Mouse (Mus musculus) left cerebral cortex, postnatal 10 days (tissue): ENCODE data around the gene Prss40. TPM values are rescaled to one million over a fixed set of nuclear protein-coding genes. Genes with fewer than 3 reads are reported as not detected.
"Not testable (repeated sequence)": the region's sequence is repeated elsewhere in the genome, so short reads cannot be mapped to it uniquely, and the experiment has no call there.

Experiments
- DNase-seq, 2 experiments: peaks; one replicate each; pipeline ENCODE4 v3.0.0; 2021 to 2022; ENCODE audit warnings: low spot score in 2 of 2, mixed read lengths in 1 of 2; ENCODE audit errors: extremely low spot score in 1 of 2
- intact Hi-C: fragments of 180-260 bp; cut with DNase I; formaldehyde crosslinking; loops from one replicate; pipeline ENCODE4 v1.15.1; 2025
- total RNA-seq, 2 experiments: library from RNA; stranded (reverse); gene quantifications; 2 replicates each; pipeline ENCODE4 v1.2.3; 2021

The Prss40 gene
- total RNA-seq, 2 experiments from 2014 or later: not detected

GRCm38 (mm10) chr1:34547074-34547473, 13.7 kb downstream of the Prss40 start:
- intact Hi-C loops: no loop called here
- DNase-seq: no peak

- intact Hi-C loops: no loop called here
- DNase-seq: no peak
These were observed 23.8 kb downstream of the Prss40 start for GRCm38 (mm10) chr1:34536767-34537485.

- no peak for DNase-seq
- intact Hi-C loops: no loop called here
These were observed 24.4 kb downstream of the Prss40 start for GRCm38 (mm10) chr1:34536291-34536766.

GRCm38 (mm10) chr1:34535043-34535698, 25.6 kb downstream of the Prss40 start, which contains the start of gene Cfc1:
Cfc1 (plus strand) TSS chr1:34535648.
- intact Hi-C loops, DNase-seq: not testable (repeated sequence)

GRCm38 (mm10) chr1:34534574-34534973, 26.2 kb downstream of the Prss40 start:
- intact Hi-C loops: not testable (repeated sequence)

GRCm38 (mm10) chr1:34523647-34524046, 37.1 kb downstream of the Prss40 start:
- intact Hi-C loops: no loop called here

More at GRCm38 (mm10) chr1:34534574-34534973, 26.2 kb downstream of the Prss40 start:
- DNase-seq: not testable (repeated sequence)

GRCm38 (mm10) chr1:34522850-34523244, 37.9 kb downstream of the Prss40 start:
- intact Hi-C loops: no loop called here
- DNase-seq: no peak

More at GRCm38 (mm10) chr1:34523647-34524046, 37.1 kb downstream of the Prss40 start:
- DNase-seq: no peak

GRCm38 (mm10) chr1:34522205-34522849, 38.4 kb downstream of the Prss40 start:
- intact Hi-C loops: no loop called here
- no peak for DNase-seq

GRCm38 (mm10) chr1:34518259-34518658, 42.5 kb downstream of the Prss40 start:
- DNase-seq: no peak
- intact Hi-C loops: no loop called here

GRCm38 (mm10) chr1:34517797-34518196, 42.9 kb downstream of the Prss40 start:
- intact Hi-C loops, DNase-seq: not testable (repeated sequence)

GRCm38 (mm10) chr1:34517297-34517696, 43.4 kb downstream of the Prss40 start:
- DNase-seq, intact Hi-C loops: not testable (repeated sequence)

- DNase-seq: no peak
- intact Hi-C loops: no loop called here
These were observed 44.1 kb downstream of the Prss40 start for GRCm38 (mm10) chr1:34516595-34516994.

GRCm38 (mm10) chr1:34513068-34513467, 47.7 kb downstream of the Prss40 start:
- intact Hi-C loops: loop anchor here (5.0 kb wide), 1 partner anchor 89 kb away; no protein-coding TSS in a partner anchor
- no peak for DNase-seq

GRCm38 (mm10) chr1:34511027-34511426, 49.7 kb downstream of the Prss40 start:
- peak; percentile 2 to 55 for DNase-seq
- intact Hi-C loops: loop anchor here (5.0 kb wide), 1 partner anchor 91 kb away; no protein-coding TSS in a partner anchor

GRCm38 (mm10) chr1:34510575-34510981, 50.2 kb downstream of the Prss40 start:
- no peak for DNase-seq
- intact Hi-C loops: loop anchor here (5.0 kb wide), 1 partner anchor 92 kb away; no protein-coding TSS in a partner anchor

- intact Hi-C loops: no loop called here
- no peak for DNase-seq
These were observed 52.8 kb downstream of the Prss40 start for GRCm38 (mm10) chr1:34507986-34508385.

GRCm38 (mm10) chr1:34505970-34506551, 54.7 kb downstream of the Prss40 start:
- no peak for DNase-seq
- intact Hi-C loops: no loop called here

- DNase-seq: no peak
These were observed 55.4 kb downstream of the Prss40 start for GRCm38 (mm10) chr1:34505307-34505706.

GRCm38 (mm10) chr1:34502991-34503390, 57.8 kb downstream of the Prss40 start:
- no peak for DNase-seq
- intact Hi-C loops: loop anchor here (5.0 kb wide), 1 partner anchor 49 kb away; no protein-coding TSS in a partner anchor

More at GRCm38 (mm10) chr1:34505307-34505706, 55.4 kb downstream of the Prss40 start:
- intact Hi-C loops: no loop called here
